Mouse (Mus musculus): ENCODE data around the gene Fezf1. TPM values are rescaled to one million over a fixed set of nuclear protein-coding genes. Genes with fewer than 3 reads are reported as not detected.

The Fezf1 gene
- 0.73 and 4.5 TPM in 2 replicates for polyA plus RNA-seq (2016; fragmentation: Nextera tagmentation; extraction: Ambion mirVana)

GRCm38 (mm10) chr6:23248313-23249052, at the start of gene Fezf1:
Fezf1 (minus strand) TSS chr6:23248362.
- Histone ChIP-seq H3K4me2 (replicated peaks) (peak within 1 kb of the TSS; percentile 55), H3K36me3 (no peaks in the 10 kb centered on the region), H3K27ac (replicated peaks) (peak within 1 kb of the TSS; percentile 54; the same call in 1 of the 2 replicates), H3K9ac (replicated peaks) (peak within 1 kb of the TSS; percentile 47; the same call in 1 of the 2 replicates), H3K4me3 (peak within 1 kb of the TSS; percentile 45), H3K27me3 (peaks cover 86% of the 10 kb centered on the region), H3K9me3 (no peaks in the 10 kb centered on the region), H3K4me1 (peaks cover 18% of the 10 kb centered on the region)
- ATAC-seq (ENCODE audit: low FRiP score, low read depth) = 0 out of 2 replicates have a peak, but pooled peaks have one; percentile 1
- WGBS = under 1% methylated on average over 31 of the region's 31 CpGs

GRCm38 (mm10) chr6:23294685-23295084, 46.5 kb upstream of the Fezf1 start:
- Histone ChIP-seq H3K27me3 (peaks cover 9% of the 10 kb centered on the region; the same call in 1 of the 2 replicates), H3K4me1 (no peaks in the 10 kb centered on the region), H3K4me3 (no peak overlapping the region), H3K4me2 (replicated peaks) (no peak overlapping the region), H3K27ac (replicated peaks) (no peak overlapping the region), H3K9ac (replicated peaks) (no peak overlapping the region), H3K9me3 (no peaks in the 10 kb centered on the region), H3K36me3 (no peaks in the 10 kb centered on the region)
- 92% methylated on average over 4 of the region's 4 CpGs for WGBS
- no peak for ATAC-seq (ENCODE audit: low FRiP score, low read depth)

- H3K4me2 ChIP-seq (replicated peaks) = no peak overlapping the region
- H3K9ac ChIP-seq (replicated peaks) = no peak overlapping the region
- no peaks in the 10 kb centered on the region for H3K9me3 ChIP-seq
- H3K4me3 ChIP-seq = no peak overlapping the region
- H3K27me3 ChIP-seq = peaks cover 20% of the 10 kb centered on the region
- H3K27ac ChIP-seq (replicated peaks) = no peak overlapping the region
- 90% methylated on average over 4 of the region's 4 CpGs for WGBS
- no peak for ATAC-seq (ENCODE audit: low FRiP score, low read depth)
- H3K36me3 ChIP-seq = no peaks in the 10 kb centered on the region
- H3K4me1 ChIP-seq = no peaks in the 10 kb centered on the region
Observed at GRCm38 (mm10) chr6:23288752-23289151, 40.6 kb upstream of the Fezf1 start.

GRCm38 (mm10) chr6:23281514-23281820, 33.3 kb upstream of the Fezf1 start:
- no peak overlapping the region for H3K9ac ChIP-seq (replicated peaks)
- H3K9me3 ChIP-seq = no peaks in the 10 kb centered on the region
- H3K27me3 ChIP-seq = peaks cover 72% of the 10 kb centered on the region
- no peak overlapping the region for H3K4me3 ChIP-seq
- H3K36me3 ChIP-seq = no peaks in the 10 kb centered on the region
- no peak overlapping the region for H3K4me2 ChIP-seq (replicated peaks)
- H3K4me1 ChIP-seq = peaks cover 9% of the 10 kb centered on the region; the same call in 1 of the 2 replicates
- H3K27ac ChIP-seq (replicated peaks) = no peak overlapping the region
- 35% methylated on average over 9 of the region's 9 CpGs for WGBS
- 0 out of 2 replicates have a peak, but pooled peaks have one; percentile 43 for ATAC-seq (ENCODE audit: low FRiP score, low read depth)

DNA sequence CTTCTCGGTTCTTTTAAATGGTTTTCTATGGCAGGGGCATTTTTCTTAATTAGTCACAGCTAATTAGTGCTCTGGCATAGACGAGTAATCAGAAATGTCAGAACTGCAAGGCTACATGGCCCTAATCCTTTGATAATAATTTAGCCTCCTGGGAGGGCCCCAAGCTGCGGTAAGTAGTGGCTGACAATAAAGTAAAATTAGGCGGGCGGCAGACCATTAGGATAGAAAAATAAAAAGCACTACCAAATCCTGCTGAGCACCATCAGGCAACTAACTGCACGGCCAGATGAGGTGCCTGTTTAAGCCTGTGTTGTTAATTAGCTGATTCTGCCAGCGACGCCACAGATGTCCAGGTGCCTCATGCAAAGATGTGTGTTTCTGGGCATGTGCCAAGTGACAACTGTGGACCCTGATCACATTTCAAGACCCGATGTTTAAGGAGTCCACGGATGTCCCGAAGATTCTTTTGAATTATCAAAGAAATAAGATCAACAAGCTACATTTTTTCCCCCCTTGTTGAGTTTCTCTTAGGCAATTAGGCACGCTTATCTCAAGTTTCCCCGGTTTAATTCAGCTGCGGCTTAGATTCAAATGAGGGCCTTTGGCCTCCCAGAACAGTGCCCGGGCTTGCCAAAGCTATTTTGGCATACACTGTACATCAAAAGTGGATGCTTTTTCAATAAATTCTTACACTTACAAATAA, 32.8 kb upstream of the Fezf1 start:
- H3K27me3 ChIP-seq = peaks cover 74% of the 10 kb centered on the region
- WGBS = 22% methylated on average over 15 of the region's 15 CpGs
- H3K4me1 ChIP-seq = peaks cover 9% of the 10 kb centered on the region; the same call in 1 of the 2 replicates
- no peak overlapping the region for H3K4me3 ChIP-seq
- ATAC-seq (ENCODE audit: low FRiP score, low read depth) = peak; percentile 82
- H3K9ac ChIP-seq (replicated peaks) = no peak overlapping the region
- H3K36me3 ChIP-seq = no peaks in the 10 kb centered on the region
- no peak overlapping the region for H3K4me2 ChIP-seq (replicated peaks)
- H3K9me3 ChIP-seq = no peaks in the 10 kb centered on the region
- no peak overlapping the region for H3K27ac ChIP-seq (replicated peaks)

DNA sequence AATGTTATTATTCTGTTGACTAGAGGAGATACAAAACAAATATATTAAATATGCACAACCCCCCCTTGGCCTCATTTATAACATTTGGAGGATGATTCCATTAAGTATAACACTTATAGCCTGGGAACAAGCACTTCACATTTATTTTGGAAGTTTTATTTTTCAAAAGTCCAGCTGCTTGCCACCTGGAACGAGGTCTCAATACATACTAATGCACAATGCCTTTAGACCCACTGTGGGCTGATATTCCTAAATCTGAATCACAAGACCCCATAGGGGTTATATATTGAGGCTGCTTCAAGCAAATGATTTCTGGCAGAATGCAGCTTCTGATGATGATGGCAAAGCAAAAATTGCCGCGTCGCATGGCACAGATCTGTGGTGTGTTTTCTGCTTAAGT, 25.3 kb upstream of the Fezf1 start:
- Histone ChIP-seq H3K9ac (replicated peaks) (no peak overlapping the region), H3K9me3 (no peaks in the 10 kb centered on the region), H3K4me3 (no peak overlapping the region), H3K4me2 (replicated peaks) (peak overlapping the region; percentile 25; the same call in 1 of the 2 replicates), H3K27ac (replicated peaks) (no peak overlapping the region), H3K27me3 (peaks cover 66% of the 10 kb centered on the region), H3K4me1 (peaks cover 20% of the 10 kb centered on the region), H3K36me3 (no peaks in the 10 kb centered on the region)
- peak; percentile 42 for ATAC-seq (ENCODE audit: low FRiP score, low read depth)
- WGBS = 30% methylated on average over 4 of the region's 4 CpGs

DNA sequence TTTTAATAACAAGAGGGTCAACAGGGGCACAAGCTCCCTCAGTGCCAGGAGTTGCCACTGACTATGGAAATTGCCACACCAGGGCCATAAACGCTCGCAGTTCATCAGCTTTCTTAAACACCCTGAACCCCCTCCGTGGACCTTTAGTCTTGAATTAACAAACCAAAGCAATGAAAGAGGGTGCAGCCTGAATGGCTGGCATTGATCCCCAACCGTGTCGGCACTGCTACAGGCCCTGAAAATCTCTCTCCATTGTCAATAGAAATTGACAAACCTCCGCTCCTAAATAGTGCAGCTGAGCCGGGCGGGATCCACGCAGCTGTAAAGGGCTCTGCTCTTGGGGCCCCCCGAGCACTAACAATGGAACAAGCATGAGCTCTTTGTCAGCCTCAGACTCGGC, 24.8 kb upstream of the Fezf1 start:
- WGBS = 2% methylated on average over 11 of the region's 11 CpGs

DNA sequence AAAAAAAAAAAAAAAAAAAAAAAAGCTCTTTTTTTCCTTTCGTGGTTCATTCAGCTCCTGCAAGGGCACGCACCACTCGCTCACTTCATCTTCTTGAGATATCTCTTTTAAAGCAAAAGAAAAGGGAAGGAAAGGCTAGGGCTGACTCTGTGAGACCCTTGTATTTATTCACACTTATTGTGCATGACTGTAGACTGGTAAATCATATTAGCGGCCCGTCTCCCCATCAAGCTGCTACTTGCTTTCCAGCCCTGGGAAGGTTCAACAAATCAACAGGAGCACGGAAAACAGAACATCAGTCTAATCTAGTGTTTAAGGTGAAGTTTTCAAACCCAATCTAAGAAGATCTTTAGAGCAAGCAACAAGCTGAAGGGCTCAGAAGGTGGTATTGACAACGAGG, 24.4 kb upstream of the Fezf1 start:
- no peak overlapping the region for H3K27ac ChIP-seq (replicated peaks)
- WGBS = 9% methylated on average over 7 of the region's 7 CpGs
- H3K4me3 ChIP-seq = no peak overlapping the region

More for the DNA sequence above, 24.8 kb upstream of the Fezf1 start:
- H3K27me3 ChIP-seq = peaks cover 66% of the 10 kb centered on the region
- no peaks in the 10 kb centered on the region for H3K9me3 ChIP-seq
- peak overlapping the region; percentile 25; the same call in 1 of the 2 replicates for H3K4me2 ChIP-seq (replicated peaks)
- peaks cover 20% of the 10 kb centered on the region for H3K4me1 ChIP-seq
- ATAC-seq (ENCODE audit: low FRiP score, low read depth) = peak; percentile 96
- H3K9ac ChIP-seq (replicated peaks) = no peak overlapping the region
- H3K4me3 ChIP-seq = no peak overlapping the region
- no peaks in the 10 kb centered on the region for H3K36me3 ChIP-seq
- no peak overlapping the region for H3K27ac ChIP-seq (replicated peaks)

GRCm38 (mm10) chr6:23260738-23261050, 12.5 kb upstream of the Fezf1 start:
- Histone ChIP-seq H3K4me1 (peaks cover 12% of the 10 kb centered on the region), H3K36me3 (no peaks in the 10 kb centered on the region), H3K27me3 (peaks cover 84% of the 10 kb centered on the region), H3K9me3 (no peaks in the 10 kb centered on the region), H3K27ac (replicated peaks) (no peak overlapping the region), H3K9ac (replicated peaks) (no peak overlapping the region), H3K4me2 (replicated peaks) (peak overlapping the region; percentile 30), H3K4me3 (0 out of 2 replicates have a peak overlapping the region, but pooled peaks have one; percentile 8)
- ATAC-seq (ENCODE audit: low FRiP score, low read depth) = no peak
- 3% methylated on average over 9 of the region's 9 CpGs for WGBS

More for the DNA sequence above, 24.4 kb upstream of the Fezf1 start:
- Histone ChIP-seq H3K36me3 (no peaks in the 10 kb centered on the region), H3K4me2 (replicated peaks) (peak overlapping the region; percentile 25; the same call in 1 of the 2 replicates), H3K27me3 (peaks cover 67% of the 10 kb centered on the region), H3K9ac (replicated peaks) (no peak overlapping the region), H3K4me1 (peaks cover 20% of the 10 kb centered on the region), H3K9me3 (no peaks in the 10 kb centered on the region)
- peak; percentile 7; the same call in 1 of the 2 replicates for ATAC-seq (ENCODE audit: low FRiP score, low read depth)

DNA sequence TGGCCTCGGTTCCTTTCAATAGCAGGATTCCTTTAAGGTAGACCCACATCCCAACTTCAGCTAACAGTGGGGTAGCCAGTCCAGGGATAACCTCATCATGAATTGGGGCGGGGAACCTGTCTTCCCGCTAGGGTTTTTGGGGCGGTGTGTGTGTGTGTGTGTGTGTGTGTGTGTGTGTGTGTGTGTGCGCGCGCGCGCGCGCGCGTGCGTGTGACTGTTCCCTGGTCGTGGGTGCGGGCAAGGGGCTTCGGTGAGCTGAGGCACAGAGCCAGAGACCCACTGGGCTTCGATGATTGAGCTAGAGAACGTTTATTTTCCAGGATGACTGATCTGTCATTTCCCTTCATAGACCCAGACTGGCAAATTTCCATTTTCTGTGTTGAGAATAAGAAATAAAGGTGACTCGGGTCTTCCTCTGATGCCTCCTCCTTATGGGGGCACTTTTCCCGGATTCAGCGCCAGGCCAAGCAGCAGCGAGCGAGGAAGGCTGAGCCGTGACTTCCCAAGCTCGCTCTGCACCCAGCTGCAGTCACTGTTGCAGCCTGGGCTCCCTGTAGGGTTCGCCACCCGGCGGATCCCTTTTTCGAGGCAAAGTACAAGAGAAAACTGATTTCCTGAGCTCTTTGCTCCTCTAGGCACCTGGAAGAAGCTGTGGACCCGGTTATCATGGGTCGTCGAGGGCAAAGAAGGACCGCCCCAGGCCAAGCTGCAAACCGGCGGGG, 12.0 kb upstream of the Fezf1 start:
- H3K36me3 ChIP-seq = no peaks in the 10 kb centered on the region
- no peak overlapping the region for H3K9ac ChIP-seq (replicated peaks)
- H3K4me3 ChIP-seq = peak overlapping the region; percentile 8; the same call in 1 of the 2 replicates
- 2% methylated on average over 31 of the region's 36 CpGs for WGBS
- no peak for ATAC-seq (ENCODE audit: low FRiP score, low read depth)
- peak overlapping the region; percentile 30 for H3K4me2 ChIP-seq (replicated peaks)
- no peaks in the 10 kb centered on the region for H3K9me3 ChIP-seq
- peaks cover 12% of the 10 kb centered on the region for H3K4me1 ChIP-seq
- H3K27me3 ChIP-seq = peaks cover 87% of the 10 kb centered on the region
- H3K27ac ChIP-seq (replicated peaks) = no peak overlapping the region

DNA sequence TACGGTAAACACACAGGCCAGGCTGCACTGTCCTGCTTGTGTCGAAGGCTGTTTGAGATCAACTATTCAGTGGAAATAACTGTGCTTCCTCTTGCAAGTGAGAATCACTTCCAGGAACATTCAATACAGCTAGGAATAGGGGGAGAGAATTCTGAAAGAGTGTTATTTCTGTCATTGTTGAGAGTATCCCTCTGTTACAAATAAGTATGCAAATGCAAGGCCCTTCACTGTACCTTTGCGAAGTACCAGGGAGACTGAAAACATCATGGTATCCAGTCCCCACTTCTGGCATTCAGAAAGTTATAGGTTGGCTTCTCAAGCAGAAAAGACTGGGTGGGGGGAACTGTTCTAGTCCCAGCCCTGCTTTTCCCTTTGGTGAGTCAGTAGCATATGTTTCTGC, 9.8 kb upstream of the Fezf1 start:
- Histone ChIP-seq H3K9me3 (no peaks in the 10 kb centered on the region), H3K4me2 (replicated peaks) (no peak overlapping the region), H3K9ac (replicated peaks) (no peak overlapping the region), H3K27ac (replicated peaks) (no peak overlapping the region), H3K4me1 (peaks cover 12% of the 10 kb centered on the region), H3K4me3 (no peak overlapping the region), H3K36me3 (no peaks in the 10 kb centered on the region), H3K27me3 (peaks cover 90% of the 10 kb centered on the region)
- no peak for ATAC-seq (ENCODE audit: low FRiP score, low read depth)
- WGBS = 33% methylated on average over 3 of the region's 3 CpGs

DNA sequence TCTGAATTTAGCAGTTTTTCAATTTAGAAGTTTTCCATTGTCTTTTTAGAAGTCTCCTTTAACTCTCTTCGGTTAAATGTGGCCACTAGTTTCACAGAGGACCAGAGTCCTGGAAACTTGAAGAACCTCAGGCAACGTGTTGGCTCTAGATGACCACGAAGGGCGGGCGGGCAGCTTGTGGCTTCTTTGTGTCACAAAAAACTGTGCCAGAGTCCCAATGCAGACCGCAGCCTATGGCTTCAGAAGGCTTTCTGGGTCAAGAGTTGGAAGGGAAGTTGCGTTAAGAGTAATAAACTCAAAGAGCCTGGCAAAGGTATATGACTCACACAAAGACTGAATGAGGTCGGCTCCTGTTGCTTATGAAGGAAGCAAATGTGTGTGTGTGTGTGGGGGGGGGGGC, 7.0 kb upstream of the Fezf1 start:
- no peak for ATAC-seq (ENCODE audit: low FRiP score, low read depth)
- Histone ChIP-seq H3K9me3 (no peaks in the 10 kb centered on the region), H3K4me1 (peaks cover 3% of the 10 kb centered on the region), H3K27ac (replicated peaks) (no peak overlapping the region), H3K4me3 (no peak overlapping the region), H3K4me2 (replicated peaks) (no peak overlapping the region), H3K27me3 (peaks cover 85% of the 10 kb centered on the region), H3K36me3 (no peaks in the 10 kb centered on the region), H3K9ac (replicated peaks) (no peak overlapping the region)
- 11% methylated on average over 8 of the region's 8 CpGs for WGBS
